Mouse (Mus musculus): ENCODE results near the gene Alpk1.

DNA sequence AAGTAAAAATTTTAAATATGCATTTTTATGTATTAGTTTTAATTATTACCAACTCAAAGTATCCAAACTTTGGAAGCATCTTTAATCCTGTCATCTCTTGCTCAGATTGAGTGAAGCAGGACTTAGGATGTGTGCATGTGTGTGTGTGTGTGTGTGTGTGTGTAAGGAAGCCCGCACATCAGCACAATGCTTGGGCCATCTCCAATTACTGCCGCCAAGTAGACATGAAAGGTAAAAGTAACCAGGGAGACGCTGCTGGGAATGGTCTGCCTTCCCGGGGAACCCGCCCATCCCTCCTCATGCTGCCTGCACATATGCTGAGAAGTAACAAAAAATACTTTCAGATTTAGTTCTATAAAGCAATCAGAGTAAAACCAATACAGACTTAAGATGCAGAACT is 27.5 kb upstream of the Alpk1 start:
- no peak for TF ChIP-seq CTCF (IDR thresholded peaks at IDR 0.05)
- no peak for TF ChIP-seq EP300 (IDR thresholded peaks at IDR 0.05)
